Comparison of ENCODE assay signal across 29 mouse cellular contexts in genomic region chr9:58801441-58801840, GRCm38 (mm10). TPM values are rescaled to one million over a fixed set of nuclear protein-coding genes. Genes with fewer than 3 reads are reported as not detected.
"Had no signal": no experiment of that assay in that cellular context is flagged by ENCODE, and none has a peak within 500 bp of the region (broad histone marks: within the 10 kb centered on the region; RNA-seq: fewer than 3 reads in every experiment).

No protein-coding gene starts in this region.

- H3K36me3 ChIP-seq: heart, embryonic 12.5 days; heart, embryonic 13.5 days; heart, embryonic 15.5 days; hindbrain, embryonic 10.5 days; hindbrain, embryonic 12.5 days; hindbrain, embryonic 13.5 days; hindbrain, embryonic 15.5 days; intestine, embryonic 15.5 days; kidney, embryonic 15.5 days had no signal

- H3K9me3 ChIP-seq: heart, embryonic 12.5 days; heart, embryonic 13.5 days; heart, embryonic 15.5 days; hindbrain, embryonic 10.5 days; hindbrain, embryonic 12.5 days; hindbrain, embryonic 13.5 days; hindbrain, embryonic 15.5 days; intestine, embryonic 15.5 days; kidney, embryonic 15.5 days had no signal

- H3K27ac ChIP-seq: heart, embryonic 15.5 days; hindbrain, embryonic 10.5 days; hindbrain, embryonic 12.5 days; hindbrain, embryonic 13.5 days; hindbrain, embryonic 14.5 days; hindbrain, embryonic 15.5 days; hindbrain, postnatal 0 days; intestine, embryonic 15.5 days; kidney, embryonic 15.5 days; kidney, postnatal 0 days; layer of hippocampus, adult 2 months had no signal

- H3K27me3 ChIP-seq: heart, embryonic 15.5 days; hindbrain, embryonic 15.5 days; intestine, embryonic 15.5 days; kidney, embryonic 15.5 days had no signal

- H3K4me3 ChIP-seq: heart, embryonic 12.5 days; heart, embryonic 13.5 days; heart, embryonic 15.5 days; hindbrain, embryonic 10.5 days; hindbrain, embryonic 12.5 days; hindbrain, embryonic 13.5 days; hindbrain, embryonic 15.5 days; intestine, embryonic 15.5 days; kidney, embryonic 15.5 days; layer of hippocampus, adult 2 months had no signal

- DNase-seq: heart, postnatal 10 days; heart, postnatal 14 days; heart, postnatal 4 days; kidney, adult 11 months; kidney, adult 18-20 months; kidney, adult 8-10 months; kidney, postnatal 10 days; kidney, postnatal 25 days; kidney, postnatal 36 days; layer of hippocampus, adult 9-11 months; layer of hippocampus, postnatal 36 days had no signal

RNA-seq across cellular contexts. Expression of gene Hcn4, which starts 21.8 kb away (rescaled TPM):
- total RNA-seq: hematopoietic stem cell, adult 5-6 weeks had no signal
- polyA plus RNA-seq: inflammation-experienced regulatory T-cells, adult 6 months had no signal

RNA-seq across cellular contexts. Expression of gene Rec114, which starts 57.7 kb away (rescaled TPM):
- total RNA-seq: layer of hippocampus, adult 18-20 months; layer of hippocampus, postnatal 36 days; left cerebral cortex, adult 18-20 months had no signal
- polyA plus RNA-seq: large intestine, adult 2 months had no signal
